Mouse (Mus musculus) cerebellum, adult 9-10 months (tissue): ENCODE measurements around the gene Atp6v0e.

Source experiments
- DNase-seq: peaks from one replicate; pipeline ENCODE4 v3.0.0; 2022

Gene Atp6v0e

DNA sequence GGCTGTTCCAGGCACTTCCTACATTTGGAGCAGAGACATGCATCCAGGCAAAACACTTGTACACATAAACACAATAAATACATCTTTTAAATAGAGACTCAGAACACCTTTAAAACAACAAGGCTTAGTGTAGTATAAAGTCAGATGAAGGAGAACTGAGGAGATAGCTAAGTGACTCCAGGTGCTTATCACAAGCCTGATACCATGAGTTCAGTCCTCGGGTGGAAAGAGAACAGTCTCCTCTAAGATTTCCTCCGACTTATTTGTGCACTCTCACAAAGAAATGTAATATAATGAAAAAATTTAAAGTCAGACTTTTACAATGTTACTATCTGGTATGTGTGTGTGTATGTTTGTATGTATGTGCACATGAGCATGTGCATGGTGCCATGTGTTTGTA is 58.8 kb downstream of the Atp6v0e start:
- DNase-seq = no peak

DNA sequence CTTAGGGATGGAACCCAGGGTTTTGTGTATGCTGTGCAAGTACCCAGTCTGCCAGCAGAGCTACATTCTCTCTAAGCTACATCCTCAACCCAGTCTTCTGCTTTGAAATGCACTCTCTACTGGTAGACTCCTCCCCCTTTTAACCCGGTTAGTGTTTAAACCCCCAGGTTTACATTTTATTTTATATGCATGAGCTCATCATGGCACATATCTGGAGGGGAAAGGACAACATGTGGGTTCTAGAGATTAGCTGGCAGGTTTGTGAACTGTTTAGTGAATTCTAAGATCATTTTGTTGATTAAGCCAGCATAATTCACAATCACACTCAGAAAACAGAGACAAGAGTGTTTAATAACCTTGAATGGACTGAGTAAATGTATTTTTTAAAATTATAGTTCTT is 61.8 kb downstream of the Atp6v0e start:
- DNase-seq = no peak

DNA sequence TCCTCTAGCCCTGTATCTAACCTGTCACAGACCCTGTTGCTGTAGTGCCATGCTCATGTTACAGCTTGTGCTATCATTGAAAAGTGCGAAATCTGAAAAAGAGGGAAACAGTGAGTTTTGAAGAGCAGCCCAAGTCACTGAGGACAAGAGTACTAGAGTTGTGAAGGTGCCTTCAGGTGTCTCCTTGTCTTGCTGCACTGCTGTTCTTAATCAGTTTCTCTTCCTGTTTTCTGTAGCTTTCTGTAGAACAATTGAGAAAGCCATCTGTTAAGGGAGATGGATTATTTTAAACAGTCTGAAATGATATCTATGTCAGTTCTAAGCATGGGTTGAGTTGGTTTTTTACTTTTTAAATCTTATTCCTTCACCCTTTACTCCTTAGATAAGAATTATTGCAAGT is 63.6 kb downstream of the Atp6v0e start:
- no peak for DNase-seq

DNA sequence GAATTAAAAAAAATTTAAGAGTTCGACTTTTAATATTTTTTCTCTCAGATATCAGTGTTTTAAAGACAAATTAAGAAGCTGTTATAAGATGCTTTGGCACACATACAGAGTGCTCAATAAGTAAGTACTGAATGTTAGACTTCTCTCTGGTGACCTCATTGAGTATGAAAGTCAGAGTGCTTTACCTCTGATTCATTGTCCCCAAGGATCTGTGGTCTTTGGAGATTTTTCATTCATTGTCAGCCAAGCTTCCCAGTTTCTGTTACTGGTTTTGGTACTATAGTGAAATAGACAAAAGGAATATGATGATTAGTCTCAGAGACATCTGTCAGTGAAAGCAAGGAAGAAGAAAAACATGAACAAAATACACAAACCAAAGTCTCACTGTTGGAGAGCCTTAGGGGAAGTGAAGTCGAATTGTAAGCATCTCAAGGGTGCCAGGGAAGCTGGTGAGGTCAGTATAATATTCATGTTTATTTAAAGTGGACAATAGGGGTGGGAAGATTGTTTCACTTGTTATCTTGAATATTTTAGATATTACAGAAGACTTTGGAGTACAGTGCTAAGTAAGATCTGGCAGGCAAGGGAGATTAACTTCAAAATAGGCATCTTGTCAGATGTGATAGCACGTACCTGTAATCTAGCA is 64.2 kb downstream of the Atp6v0e start:
- no peak for DNase-seq

DNA sequence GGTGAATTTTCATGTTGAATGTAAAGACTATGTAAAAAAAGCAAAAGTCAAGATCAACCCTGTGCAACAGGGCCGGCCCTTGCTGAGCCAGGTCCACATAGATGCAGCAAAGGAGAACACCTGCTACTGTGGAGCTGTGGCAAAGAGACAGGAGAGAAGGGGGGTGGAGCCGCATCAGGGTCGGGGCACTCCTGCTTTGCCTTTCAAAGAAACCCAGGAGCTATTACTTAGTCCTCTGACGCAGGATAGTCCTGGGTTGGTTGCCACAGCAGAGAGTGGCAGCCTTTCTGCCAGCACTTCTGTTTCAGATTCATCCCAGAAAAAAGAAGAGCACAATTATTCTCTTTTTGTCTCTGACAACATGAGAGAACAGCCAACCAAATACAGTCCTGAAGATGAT is 79.5 kb downstream of the Atp6v0e start:
- no peak for DNase-seq

DNA sequence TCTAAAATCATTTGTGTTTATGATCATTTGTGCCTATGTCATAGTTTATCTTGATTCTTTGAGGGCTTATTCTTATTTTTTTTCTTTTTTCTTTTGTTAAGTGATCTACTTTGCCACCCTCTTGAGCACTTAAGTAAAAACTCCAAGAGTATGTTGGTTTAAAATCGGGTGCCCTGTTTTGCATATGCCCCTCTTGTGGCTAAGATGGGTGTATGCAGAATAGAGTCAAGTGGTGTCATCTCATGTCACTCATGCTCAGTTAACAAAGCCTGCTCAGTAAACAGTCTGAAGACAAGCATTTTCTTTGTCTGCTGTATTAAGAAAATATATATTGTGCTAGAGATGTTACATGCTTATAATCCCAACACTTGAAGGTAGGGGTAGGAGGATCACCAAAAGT is 80.3 kb downstream of the Atp6v0e start:
- DNase-seq = no peak
